Mouse (Mus musculus): ENCODE measurements around the gene Timm17a.

DNA sequence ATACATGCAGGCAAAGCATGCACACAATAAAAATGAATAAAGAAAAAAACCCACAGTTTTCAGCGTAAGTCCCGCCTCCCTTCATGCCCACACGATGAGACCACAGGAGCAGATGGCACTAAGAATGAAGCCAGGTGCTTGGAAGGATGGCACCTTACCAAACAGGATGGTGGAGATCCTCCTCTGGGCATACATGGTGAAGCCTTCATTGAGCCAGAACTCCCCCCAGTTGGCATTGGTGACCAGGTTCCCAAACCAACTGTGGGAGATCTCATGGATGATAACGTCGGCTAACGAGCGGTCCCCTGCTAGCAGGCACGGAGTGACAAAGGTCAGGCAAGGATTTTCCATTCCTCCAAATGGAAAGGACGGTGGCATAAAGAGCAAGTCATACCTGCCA, 42.2 kb downstream of the Timm17a start:
- TF ChIP-seq TAL1 (IDR thresholded peaks at IDR 0.05; ENCODE audit: low read length) (no peak), GATA1 (IDR thresholded peaks at IDR 0.05; ENCODE audit: low read length) (no peak)

Data from erythroblast, embryonic 14.5 days (primary cell).